Mouse (Mus musculus) brain, embryonic 14.5 days (tissue): Measurements from ENCODE around the gene St3gal5.

ENCODE experiments used
- CTCF ChIP-seq: fragments of 200-500 bp; IDR thresholded peaks from 2 replicates; pipeline ENCODE4 v1.5.1; 2012; ENCODE audit warnings: inconsistent platforms, mild to moderate bottlenecking, moderate library complexity, borderline replicate concordance; ENCODE audit not compliant: insufficient read depth, insufficient read length; ENCODE audit errors: extremely low read depth
- POLR2A ChIP-seq: fragments of 200-500 bp; IDR thresholded peaks from 2 replicates; pipeline ENCODE4 v1.6.1; 2012; ENCODE audit warnings: mild to moderate bottlenecking, inconsistent platforms, borderline replicate concordance; ENCODE audit not compliant: poor library complexity, insufficient read depth, insufficient read length, severe bottlenecking; ENCODE audit errors: extremely low read depth

- TF ChIP-seq CTCF: no peak
- TF ChIP-seq POLR2A: no peak
These were observed 13.2 kb downstream of the St3gal5 start for GRCm38 (mm10) chr6:72110577-72110976.
